Mouse (Mus musculus) yolk sac, embryonic 10.5 days (tissue): ENCODE results near the gene Gcm2.

Source experiments
- DNase-seq: peaks from one replicate; pipeline ENCODE4 v3.0.0-alpha.2; 2017; ENCODE audit warnings: low spot score

Gcm2 gene

GRCm38 (mm10) chr13:41110935-41111334, at the start of gene Gcm2:
Gene Gcm2 (minus strand): TSS chr13:41111035.
- no peak for DNase-seq

GRCm38 (mm10) chr13:41158426-41158825, 47.6 kb upstream of the Gcm2 start:
- DNase-seq = no peak

GRCm38 (mm10) chr13:41153146-41153545, 42.3 kb upstream of the Gcm2 start:
- DNase-seq = no peak

GRCm38 (mm10) chr13:41146271-41146670, 35.4 kb upstream of the Gcm2 start:
- DNase-seq = peak; percentile 49

- DNase-seq = no peak
These were observed 34.7 kb upstream of the Gcm2 start for GRCm38 (mm10) chr13:41145433-41145970.

GRCm38 (mm10) chr13:41134901-41135300, 24.1 kb upstream of the Gcm2 start:
- DNase-seq = peak; percentile 57

- no peak for DNase-seq
These were observed 18.2 kb upstream of the Gcm2 start for GRCm38 (mm10) chr13:41129061-41129460.

- no peak for DNase-seq
These were observed 17.5 kb upstream of the Gcm2 start for GRCm38 (mm10) chr13:41128326-41128725.

- no peak for DNase-seq
These were observed 12.9 kb upstream of the Gcm2 start for GRCm38 (mm10) chr13:41123666-41124225.

GRCm38 (mm10) chr13:41119152-41119945, 8.5 kb upstream of the Gcm2 start:
- no peak for DNase-seq

- no peak for DNase-seq
These were observed 3.1 kb upstream of the Gcm2 start, which contains the start of gene Sycp2l for GRCm38 (mm10) chr13:41113940-41114339. Gene Sycp2l (plus strand): TSS chr13:41114307.

- DNase-seq = no peak
These were observed 5.3 kb downstream of the Gcm2 start for GRCm38 (mm10) chr13:41105541-41105940.

GRCm38 (mm10) chr13:41103841-41104525, 6.9 kb downstream of the Gcm2 start:
- no peak for DNase-seq

GRCm38 (mm10) chr13:41100031-41100430, 10.8 kb downstream of the Gcm2 start:
- no peak for DNase-seq

- no peak for DNase-seq
These were observed 12.5 kb downstream of the Gcm2 start for GRCm38 (mm10) chr13:41098325-41098724.

- peak; percentile 48 for DNase-seq
These were observed 13.3 kb downstream of the Gcm2 start for GRCm38 (mm10) chr13:41097324-41098058.

GRCm38 (mm10) chr13:41094160-41094559, 16.7 kb downstream of the Gcm2 start:
- DNase-seq = no peak

- DNase-seq = no peak
These were observed 19.6 kb downstream of the Gcm2 start for GRCm38 (mm10) chr13:41091271-41091670.

GRCm38 (mm10) chr13:41088746-41089145, 22.1 kb downstream of the Gcm2 start:
- DNase-seq = no peak

- DNase-seq = no peak
These were observed 25.7 kb downstream of the Gcm2 start for GRCm38 (mm10) chr13:41085140-41085539.

- DNase-seq = no peak
These were observed 26.3 kb downstream of the Gcm2 start for GRCm38 (mm10) chr13:41084521-41084920.

GRCm38 (mm10) chr13:41080700-41081099, 30.1 kb downstream of the Gcm2 start:
- DNase-seq = no peak
